Mouse (Mus musculus): Measurements from ENCODE around the gene Kpna4. TPM values are rescaled to one million over a fixed set of nuclear protein-coding genes. Genes with fewer than 3 reads are reported as not detected.
A peak's percentile ranks its signal among the peaks of the same experiment; 100 is the strongest.

Gene Kpna4
- total and polyA plus RNA-seq, 3 experiments, result 14.4 to 126 (median 66.7) TPM

GRCm38 (mm10) chr3:69051894-69052293 is 75.0 kb downstream of the Kpna4 start:
- Histone ChIP-seq H3K4me3 (ENCODE audit: low read depth, low read length) (no peak overlapping the region), H3K4me1 (ENCODE audit: insufficient read depth, low read depth, low read length) (peaks cover 53% of the 10 kb centered on the region), H3K27me3 (ENCODE audit: insufficient read depth, low read length) (no peaks in the 10 kb centered on the region), H3K36me3 (replicated peaks) (peaks cover 3% of the 10 kb centered on the region), H3K9me3 (replicated peaks) (no peaks in the 10 kb centered on the region)
- no peak for ATAC-seq (ENCODE audit: extremely low read depth, insufficient number of reproducible peaks, low FRiP score, poor library complexity, severe bottlenecking)
- TF ChIP-seq POLR2AphosphoS5 (IDR thresholded peaks at IDR 0.05; ENCODE audit: insufficient replicate concordance, low read depth, low read length), result no peak
- no peak for TF ChIP-seq TAL1 (conservative IDR thresholded peaks at IDR 0.05; ENCODE audit: low read depth, low read length)
- TF ChIP-seq GATA1 (IDR thresholded peaks at IDR 0.05; ENCODE audit: borderline replicate concordance, low read length), result no peak
- no peak for TF ChIP-seq GATA2 (IDR thresholded peaks at IDR 0.05; ENCODE audit: borderline replicate concordance, low read depth, low read length)
- no peak for TF ChIP-seq CTCF (IDR thresholded peaks at IDR 0.05; ENCODE audit: low read depth, low read length)
- DNase-seq (ENCODE audit: low spot score), result no peak

- H3K4me1 ChIP-seq (ENCODE audit: insufficient read depth, low read depth, low read length), result peaks cover 44% of the 10 kb centered on the region
- TF ChIP-seq GATA1 (IDR thresholded peaks at IDR 0.05; ENCODE audit: borderline replicate concordance, low read length) (no peak), GATA2 (IDR thresholded peaks at IDR 0.05; ENCODE audit: borderline replicate concordance, low read depth, low read length) (no peak), TAL1 (conservative IDR thresholded peaks at IDR 0.05; ENCODE audit: low read depth, low read length) (no peak), POLR2AphosphoS5 (IDR thresholded peaks at IDR 0.05; ENCODE audit: insufficient replicate concordance, low read depth, low read length) (no peak), CTCF (IDR thresholded peaks at IDR 0.05; ENCODE audit: low read depth, low read length) (no peak)
- DNase-seq (ENCODE audit: low spot score), result no peak
- H3K27me3 ChIP-seq (ENCODE audit: insufficient read depth, low read length), result no peaks in the 10 kb centered on the region
- H3K36me3 ChIP-seq (replicated peaks), result peaks cover 3% of the 10 kb centered on the region
- no peak for ATAC-seq (ENCODE audit: extremely low read depth, insufficient number of reproducible peaks, low FRiP score, poor library complexity, severe bottlenecking)
- no peak overlapping the region for H3K4me3 ChIP-seq (ENCODE audit: low read depth, low read length)
- H3K9me3 ChIP-seq (replicated peaks), result no peaks in the 10 kb centered on the region
Observed at GRCm38 (mm10) chr3:69049011-69049410, 77.9 kb downstream of the Kpna4 start.

GRCm38 (mm10) chr3:69047684-69048083 is 79.2 kb downstream of the Kpna4 start:
- ATAC-seq (ENCODE audit: extremely low read depth, insufficient number of reproducible peaks, low FRiP score, poor library complexity, severe bottlenecking) (no peak), DNase-seq (ENCODE audit: low spot score) (no peak)
- no peak for TF ChIP-seq GATA2 (IDR thresholded peaks at IDR 0.05; ENCODE audit: borderline replicate concordance, low read depth, low read length)
- TF ChIP-seq TAL1 (conservative IDR thresholded peaks at IDR 0.05; ENCODE audit: low read depth, low read length), result no peak
- TF ChIP-seq CTCF (IDR thresholded peaks at IDR 0.05; ENCODE audit: low read depth, low read length), result no peak
- TF ChIP-seq POLR2AphosphoS5 (IDR thresholded peaks at IDR 0.05; ENCODE audit: insufficient replicate concordance, low read depth, low read length), result no peak
- no peak for TF ChIP-seq GATA1 (IDR thresholded peaks at IDR 0.05; ENCODE audit: borderline replicate concordance, low read length)

GRCm38 (mm10) chr3:69046509-69046908 is 80.4 kb downstream of the Kpna4 start:
- Histone ChIP-seq H3K4me3 (ENCODE audit: low read depth, low read length) (no peak overlapping the region), H3K4me1 (ENCODE audit: insufficient read depth, low read depth, low read length) (peaks cover 27% of the 10 kb centered on the region), H3K27me3 (ENCODE audit: insufficient read depth, low read length) (no peaks in the 10 kb centered on the region), H3K9me3 (replicated peaks) (no peaks in the 10 kb centered on the region), H3K36me3 (replicated peaks) (peaks cover 12% of the 10 kb centered on the region)
- DNase-seq (ENCODE audit: low spot score) (no peak), ATAC-seq (ENCODE audit: extremely low read depth, insufficient number of reproducible peaks, low FRiP score, poor library complexity, severe bottlenecking) (no peak)
- TF ChIP-seq GATA2 (IDR thresholded peaks at IDR 0.05; ENCODE audit: borderline replicate concordance, low read depth, low read length) (no peak), TAL1 (conservative IDR thresholded peaks at IDR 0.05; ENCODE audit: low read depth, low read length) (no peak), CTCF (IDR thresholded peaks at IDR 0.05; ENCODE audit: low read depth, low read length) (no peak)

More at GRCm38 (mm10) chr3:69047684-69048083, 79.2 kb downstream of the Kpna4 start:
- H3K9me3 ChIP-seq (replicated peaks), result no peaks in the 10 kb centered on the region
- no peaks in the 10 kb centered on the region for H3K27me3 ChIP-seq (ENCODE audit: insufficient read depth, low read length)
- H3K4me1 ChIP-seq (ENCODE audit: insufficient read depth, low read depth, low read length), result peaks cover 34% of the 10 kb centered on the region
- peaks cover 8% of the 10 kb centered on the region for H3K36me3 ChIP-seq (replicated peaks)
- H3K4me3 ChIP-seq (ENCODE audit: low read depth, low read length), result no peak overlapping the region

- peaks cover 27% of the 10 kb centered on the region for H3K4me1 ChIP-seq (ENCODE audit: insufficient read depth, low read depth, low read length)
- no peak for ATAC-seq (ENCODE audit: extremely low read depth, insufficient number of reproducible peaks, low FRiP score, poor library complexity, severe bottlenecking)
- no peaks in the 10 kb centered on the region for H3K9me3 ChIP-seq (replicated peaks)
- peak overlapping the region; percentile 95 for H3K4me3 ChIP-seq (ENCODE audit: low read depth, low read length)
- DNase-seq (ENCODE audit: low spot score), result no peak
- no peaks in the 10 kb centered on the region for H3K27me3 ChIP-seq (ENCODE audit: insufficient read depth, low read length)
- no peak for TF ChIP-seq GATA1 (IDR thresholded peaks at IDR 0.05; ENCODE audit: borderline replicate concordance, low read length)
- TF ChIP-seq CTCF (IDR thresholded peaks at IDR 0.05; ENCODE audit: low read depth, low read length), result no peak
- TF ChIP-seq POLR2AphosphoS5 (IDR thresholded peaks at IDR 0.05; ENCODE audit: insufficient replicate concordance, low read depth, low read length), result no peak
- TF ChIP-seq GATA2 (IDR thresholded peaks at IDR 0.05; ENCODE audit: borderline replicate concordance, low read depth, low read length), result no peak
- no peak for TF ChIP-seq TAL1 (conservative IDR thresholded peaks at IDR 0.05; ENCODE audit: low read depth, low read length)
- peaks cover 15% of the 10 kb centered on the region for H3K36me3 ChIP-seq (replicated peaks)
Observed at GRCm38 (mm10) chr3:69045750-69046149, 81.2 kb downstream of the Kpna4 start.

- Histone ChIP-seq H3K27me3 (ENCODE audit: insufficient read depth, low read length) (no peaks in the 10 kb centered on the region), H3K4me3 (ENCODE audit: low read depth, low read length) (peak overlapping the region; percentile 95), H3K4me1 (ENCODE audit: insufficient read depth, low read depth, low read length) (peaks cover 30% of the 10 kb centered on the region), H3K36me3 (replicated peaks) (peaks cover 19% of the 10 kb centered on the region), H3K9me3 (replicated peaks) (no peaks in the 10 kb centered on the region)
- ATAC-seq (ENCODE audit: extremely low read depth, insufficient number of reproducible peaks, low FRiP score, poor library complexity, severe bottlenecking) (0 out of 2 replicates have a peak, but pooled peaks have one; percentile 7), DNase-seq (ENCODE audit: low spot score) (no peak)
- TF ChIP-seq TAL1 (conservative IDR thresholded peaks at IDR 0.05; ENCODE audit: low read depth, low read length), result no peak
- TF ChIP-seq POLR2AphosphoS5 (IDR thresholded peaks at IDR 0.05; ENCODE audit: insufficient replicate concordance, low read depth, low read length), result no peak
Observed at GRCm38 (mm10) chr3:69045400-69045703, 81.6 kb downstream of the Kpna4 start.

All from G1E (cell line).